Mouse (Mus musculus): Measurements from ENCODE around the gene Rfc1. TPM values are rescaled to one million over a fixed set of nuclear protein-coding genes. Genes with fewer than 3 reads are reported as not detected.

Gene Rfc1
- 69.3 and 74.6 TPM in 2 replicates for polyA plus RNA-seq (2016; fragmentation: Nextera tagmentation; extraction: Ambion mirVana)

- peaks cover 10% of the 10 kb centered on the region for H3K36me3 ChIP-seq
- no peaks in the 10 kb centered on the region for H3K27me3 ChIP-seq (replicated peaks)
- H3K4me3 ChIP-seq = peak within 1 kb of the TSS; percentile 100
- H3K9me3 ChIP-seq (replicated peaks) = 0 out of 2 replicates have a peak, but pooled peaks cover 2% of the 10 kb centered on the region
- peak within 1 kb of the TSS; percentile 94 for H3K4me2 ChIP-seq
- under 1% methylated on average over 65 of the region's 65 CpGs for WGBS
- ATAC-seq (ENCODE audit: insufficient number of reproducible peaks, low FRiP score) = peak; percentile 95
- peak within 1 kb of the TSS; percentile 89 for H3K27ac ChIP-seq (ENCODE audit: poor library complexity, severe bottlenecking)
- peak within 1 kb of the TSS; percentile 97 for H3K9ac ChIP-seq
- H3K4me1 ChIP-seq (replicated peaks) = 0 out of 2 replicates have a peak, but pooled peaks cover 7% of the 10 kb centered on the region
These were observed at the start of gene Rfc1 for GRCm38 (mm10) chr5:65335298-65336074. Gene Rfc1, minus strand, starts transcription at chr5:65335670.

- H3K4me3 ChIP-seq = no peak overlapping the region
- 79% methylated on average over 7 of the region's 7 CpGs for WGBS
These were observed 39.3 kb upstream of the Rfc1 start for GRCm38 (mm10) chr5:65374746-65375145.

DNA sequence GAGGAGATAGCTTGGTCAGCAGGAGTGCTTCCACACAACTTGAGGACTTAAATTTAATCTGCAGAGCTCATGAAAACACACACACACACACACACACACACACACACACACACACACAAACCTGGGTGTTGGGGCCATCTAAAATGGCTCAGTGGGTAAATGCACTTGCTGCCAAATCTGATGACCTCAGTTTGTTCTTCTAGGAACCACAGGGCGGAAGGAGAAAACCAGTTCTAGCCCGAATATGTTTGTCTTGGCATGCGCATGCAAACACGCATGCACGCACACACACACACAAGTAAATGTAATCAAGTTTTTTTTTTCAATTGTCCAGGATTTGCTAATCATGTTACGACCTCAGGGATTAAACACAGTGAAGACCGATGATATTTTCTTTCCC is 36.1 kb upstream of the Rfc1 start:
- no peaks in the 10 kb centered on the region for H3K36me3 ChIP-seq
- WGBS = 88% methylated on average over 7 of the region's 7 CpGs
- H3K27ac ChIP-seq (ENCODE audit: poor library complexity, severe bottlenecking) = no peak overlapping the region
- no peak overlapping the region for H3K9ac ChIP-seq
- H3K27me3 ChIP-seq (replicated peaks) = no peaks in the 10 kb centered on the region
- H3K4me3 ChIP-seq = no peak overlapping the region
- H3K9me3 ChIP-seq (replicated peaks) = no peaks in the 10 kb centered on the region
- ATAC-seq (ENCODE audit: insufficient number of reproducible peaks, low FRiP score) = no peak
- no peak overlapping the region for H3K4me2 ChIP-seq
- no peaks in the 10 kb centered on the region for H3K4me1 ChIP-seq (replicated peaks)

More at GRCm38 (mm10) chr5:65374746-65375145, 39.3 kb upstream of the Rfc1 start:
- no peak overlapping the region for H3K4me2 ChIP-seq
- ATAC-seq (ENCODE audit: insufficient number of reproducible peaks, low FRiP score) = no peak
- no peak overlapping the region for H3K9ac ChIP-seq
- H3K4me1 ChIP-seq (replicated peaks) = no peaks in the 10 kb centered on the region
- no peak overlapping the region for H3K27ac ChIP-seq (ENCODE audit: poor library complexity, severe bottlenecking)
- H3K27me3 ChIP-seq (replicated peaks) = no peaks in the 10 kb centered on the region
- H3K36me3 ChIP-seq = no peaks in the 10 kb centered on the region
- H3K9me3 ChIP-seq (replicated peaks) = no peaks in the 10 kb centered on the region

GRCm38 (mm10) chr5:65367837-65368236 is 32.4 kb upstream of the Rfc1 start:
- no peak overlapping the region for H3K4me2 ChIP-seq
- ATAC-seq (ENCODE audit: insufficient number of reproducible peaks, low FRiP score) = no peak
- no peaks in the 10 kb centered on the region for H3K4me1 ChIP-seq (replicated peaks)
- no peak overlapping the region for H3K27ac ChIP-seq (ENCODE audit: poor library complexity, severe bottlenecking)
- WGBS = 66% methylated on average over 11 of the region's 11 CpGs
- H3K9ac ChIP-seq = no peak overlapping the region
- no peaks in the 10 kb centered on the region for H3K27me3 ChIP-seq (replicated peaks)
- H3K36me3 ChIP-seq = no peaks in the 10 kb centered on the region
- no peak overlapping the region for H3K4me3 ChIP-seq
- H3K9me3 ChIP-seq (replicated peaks) = no peaks in the 10 kb centered on the region

- Histone ChIP-seq H3K36me3 (no peaks in the 10 kb centered on the region), H3K4me3 (no peak overlapping the region), H3K27me3 (replicated peaks) (no peaks in the 10 kb centered on the region), H3K4me2 (no peak overlapping the region), H3K4me1 (replicated peaks) (no peaks in the 10 kb centered on the region), H3K9me3 (replicated peaks) (0 out of 2 replicates have a peak, but pooled peaks cover 5% of the 10 kb centered on the region), H3K9ac (no peak overlapping the region), H3K27ac (ENCODE audit: poor library complexity, severe bottlenecking) (no peak overlapping the region)
- ATAC-seq (ENCODE audit: insufficient number of reproducible peaks, low FRiP score) = no peak
- 77% methylated on average over 3 of the region's 3 CpGs for WGBS
These were observed 22.3 kb upstream of the Rfc1 start for GRCm38 (mm10) chr5:65357771-65358170.

- Histone ChIP-seq H3K4me1 (replicated peaks) (no peaks in the 10 kb centered on the region), H3K27ac (ENCODE audit: poor library complexity, severe bottlenecking) (no peak overlapping the region), H3K4me3 (no peak overlapping the region), H3K9me3 (replicated peaks) (0 out of 2 replicates have a peak, but pooled peaks cover 5% of the 10 kb centered on the region), H3K4me2 (no peak overlapping the region), H3K27me3 (replicated peaks) (no peaks in the 10 kb centered on the region), H3K9ac (no peak overlapping the region), H3K36me3 (no peaks in the 10 kb centered on the region)
- no peak for ATAC-seq (ENCODE audit: insufficient number of reproducible peaks, low FRiP score)
- 82% methylated on average over 6 of the region's 6 CpGs for WGBS
These were observed 21.4 kb upstream of the Rfc1 start for GRCm38 (mm10) chr5:65356851-65357250.

DNA sequence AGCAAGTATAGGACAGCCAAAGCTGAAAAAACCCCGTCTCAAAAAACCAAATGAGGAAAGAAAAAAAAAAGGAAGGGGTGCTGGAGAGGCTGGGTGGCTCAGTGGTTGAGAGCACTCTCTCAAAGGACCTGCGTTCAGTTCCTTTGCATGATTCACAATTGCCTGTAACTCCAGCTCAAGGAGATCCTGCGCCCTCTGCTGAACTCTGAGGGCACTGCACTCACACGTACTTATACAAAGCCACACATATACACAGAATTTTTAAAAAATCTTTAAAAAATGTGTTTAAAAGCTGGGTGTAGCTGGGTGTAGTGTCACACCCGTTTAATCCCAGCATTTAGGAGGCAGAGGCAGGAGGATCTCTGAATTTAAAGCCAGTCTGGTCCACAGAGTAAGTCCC is 19.5 kb upstream of the Rfc1 start:
- no peak overlapping the region for H3K4me2 ChIP-seq
- ATAC-seq (ENCODE audit: insufficient number of reproducible peaks, low FRiP score) = no peak

DNA sequence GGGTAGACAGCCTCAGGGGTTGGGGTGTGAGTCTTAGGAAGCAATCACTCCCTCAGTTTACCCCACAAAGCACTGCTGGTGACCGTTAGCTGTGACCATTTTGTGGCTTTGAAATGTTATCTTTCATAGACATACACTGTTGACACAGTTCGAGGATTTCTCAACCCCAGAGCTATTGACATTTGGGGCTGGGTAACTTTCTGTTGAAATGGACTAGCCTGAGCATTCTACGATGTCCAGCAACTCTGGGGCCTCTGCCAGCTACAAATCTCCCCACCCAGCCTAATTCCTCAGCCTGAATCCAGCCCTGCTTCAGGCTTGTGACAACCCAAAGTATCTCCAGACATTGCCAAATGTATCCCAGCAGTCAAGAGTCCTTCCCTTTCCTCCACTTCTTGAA is 18.6 kb upstream of the Rfc1 start:
- Histone ChIP-seq H3K9me3 (replicated peaks) (0 out of 2 replicates have a peak, but pooled peaks cover 5% of the 10 kb centered on the region), H3K4me3 (no peak overlapping the region), H3K9ac (no peak overlapping the region), H3K27me3 (replicated peaks) (no peaks in the 10 kb centered on the region), H3K4me1 (replicated peaks) (no peaks in the 10 kb centered on the region), H3K36me3 (no peaks in the 10 kb centered on the region), H3K4me2 (no peak overlapping the region), H3K27ac (ENCODE audit: poor library complexity, severe bottlenecking) (no peak overlapping the region)
- 71% methylated on average over 3 of the region's 3 CpGs for WGBS
- no peak for ATAC-seq (ENCODE audit: insufficient number of reproducible peaks, low FRiP score)

More for the DNA sequence above, 19.5 kb upstream of the Rfc1 start:
- no peak overlapping the region for H3K9ac ChIP-seq
- H3K27ac ChIP-seq (ENCODE audit: poor library complexity, severe bottlenecking) = no peak overlapping the region
- no peaks in the 10 kb centered on the region for H3K4me1 ChIP-seq (replicated peaks)
- no peaks in the 10 kb centered on the region for H3K36me3 ChIP-seq
- no peaks in the 10 kb centered on the region for H3K27me3 ChIP-seq (replicated peaks)
- H3K4me3 ChIP-seq = no peak overlapping the region
- H3K9me3 ChIP-seq (replicated peaks) = 0 out of 2 replicates have a peak, but pooled peaks cover 5% of the 10 kb centered on the region
- WGBS = 73% methylated on average over 5 of the region's 5 CpGs

DNA sequence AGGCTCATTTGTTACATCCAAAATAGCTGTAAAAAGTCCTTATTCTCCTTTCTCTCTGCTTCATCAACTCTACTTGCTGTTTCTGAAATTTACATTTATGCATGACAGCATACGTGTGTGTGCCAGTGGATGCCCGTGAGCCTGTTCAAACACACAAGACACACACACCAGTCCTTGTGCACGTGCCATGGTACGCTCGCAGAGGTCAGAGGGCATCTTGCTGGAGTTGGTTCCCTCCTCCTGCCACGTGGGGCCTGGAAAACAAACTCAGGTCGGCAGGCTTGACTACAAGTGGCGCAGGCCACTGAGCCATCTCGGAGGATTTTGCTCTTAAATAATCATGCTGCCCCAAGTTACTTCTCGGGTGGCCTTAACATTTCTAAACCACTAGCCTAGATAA is 15.0 kb upstream of the Rfc1 start:
- H3K27ac ChIP-seq (ENCODE audit: poor library complexity, severe bottlenecking) = no peak overlapping the region
- H3K36me3 ChIP-seq = no peaks in the 10 kb centered on the region
- H3K4me2 ChIP-seq = no peak overlapping the region
- H3K4me3 ChIP-seq = no peak overlapping the region
- WGBS = 70% methylated on average over 10 of the region's 10 CpGs
- H3K9ac ChIP-seq = no peak overlapping the region
- no peak for ATAC-seq (ENCODE audit: insufficient number of reproducible peaks, low FRiP score)
- H3K27me3 ChIP-seq (replicated peaks) = no peaks in the 10 kb centered on the region
- H3K4me1 ChIP-seq (replicated peaks) = no peaks in the 10 kb centered on the region
- H3K9me3 ChIP-seq (replicated peaks) = 0 out of 2 replicates have a peak, but pooled peaks cover 5% of the 10 kb centered on the region

DNA sequence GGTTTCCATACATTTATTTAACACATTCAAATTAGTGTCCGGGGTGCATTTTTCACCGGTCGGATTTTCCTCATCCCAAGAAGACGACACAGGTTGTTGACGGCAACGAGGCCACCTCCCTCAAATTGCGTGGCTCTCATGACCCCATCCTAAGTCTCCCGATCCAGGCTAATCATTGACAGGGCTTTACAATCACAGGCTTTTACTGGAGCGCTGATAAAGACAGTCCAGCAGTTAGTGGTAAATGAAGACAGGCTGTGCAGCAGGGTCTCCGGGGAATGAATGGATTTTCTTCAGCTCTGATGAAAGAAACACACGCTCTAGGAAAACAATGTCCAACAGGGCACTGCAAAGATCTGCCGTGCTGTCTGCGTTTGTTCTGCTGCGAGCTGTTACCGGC is 12.7 kb upstream of the Rfc1 start, which contains the start of gene Klb:
Klb (plus strand) TSS at position 147 of the 400 bp plus-strand sequence.
- 42% methylated on average over 15 of the region's 15 CpGs for WGBS
- H3K4me2 ChIP-seq = peak within 1 kb of the TSS; percentile 61
- no peaks in the 10 kb centered on the region for H3K9me3 ChIP-seq (replicated peaks)
- peak within 1 kb of the TSS; percentile 10 for H3K4me3 ChIP-seq
- no peak for ATAC-seq (ENCODE audit: insufficient number of reproducible peaks, low FRiP score)
- H3K27me3 ChIP-seq (replicated peaks) = no peaks in the 10 kb centered on the region
- no peak within 1 kb of the TSS for H3K27ac ChIP-seq (ENCODE audit: poor library complexity, severe bottlenecking)
- H3K4me1 ChIP-seq (replicated peaks) = no peaks in the 10 kb centered on the region
- peak within 1 kb of the TSS; percentile 33; the same call in 1 of the 2 replicates for H3K9ac ChIP-seq
- no peaks in the 10 kb centered on the region for H3K36me3 ChIP-seq

- Histone ChIP-seq H3K9ac (no peak overlapping the region), H3K4me1 (replicated peaks) (0 out of 2 replicates have a peak, but pooled peaks cover 4% of the 10 kb centered on the region), H3K4me2 (no peak overlapping the region), H3K4me3 (no peak overlapping the region), H3K27ac (ENCODE audit: poor library complexity, severe bottlenecking) (no peak overlapping the region), H3K36me3 (no peaks in the 10 kb centered on the region), H3K9me3 (replicated peaks) (no peaks in the 10 kb centered on the region), H3K27me3 (replicated peaks) (no peaks in the 10 kb centered on the region)
- ATAC-seq (ENCODE audit: insufficient number of reproducible peaks, low FRiP score) = no peak
- 56% methylated on average over 4 of the region's 4 CpGs for WGBS
These were observed 4.7 kb upstream of the Rfc1 start for GRCm38 (mm10) chr5:65340167-65340566.
